Mouse (Mus musculus): ENCODE measurements at regions not wholly inside any gene's neighbourhood (a gene's known extent, or its start where the extent isn't known, plus 50 kb on each side); places are given as distances from the start of the nearest gene placed in this dataset.

DNA sequence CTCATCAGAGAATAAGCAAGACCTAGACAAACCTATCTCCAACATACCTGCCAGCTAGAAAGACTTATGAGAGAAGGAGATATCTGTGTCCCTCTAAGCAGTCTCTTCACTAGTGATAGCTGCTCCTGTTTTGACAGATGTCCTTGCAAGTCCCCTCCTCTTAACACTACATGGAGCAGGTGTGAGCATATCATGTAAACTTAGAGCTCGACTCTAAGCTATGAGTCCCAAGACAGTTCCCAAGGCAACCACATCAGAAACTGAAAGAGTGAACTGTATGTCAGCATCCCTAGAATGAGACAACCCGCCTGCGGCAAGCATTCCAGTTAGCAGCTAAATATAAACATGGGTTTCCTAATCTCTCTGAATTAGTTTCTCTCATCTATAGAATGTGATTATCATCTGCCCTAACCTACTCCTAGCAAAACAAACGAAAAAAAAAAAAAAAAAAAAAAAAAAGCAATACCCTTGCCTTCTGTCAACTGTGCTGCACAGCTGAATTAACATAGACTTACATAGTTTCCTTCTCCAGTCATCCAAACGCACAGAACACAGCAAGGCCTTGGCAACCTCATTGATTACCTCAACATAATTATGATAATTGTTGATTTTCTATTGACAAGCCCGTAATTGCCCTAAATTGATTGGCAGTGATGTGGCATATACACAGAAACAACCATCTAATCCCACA, 383.4 kb downstream of the Samd5 start:
- DNase-seq: no peak

DNA sequence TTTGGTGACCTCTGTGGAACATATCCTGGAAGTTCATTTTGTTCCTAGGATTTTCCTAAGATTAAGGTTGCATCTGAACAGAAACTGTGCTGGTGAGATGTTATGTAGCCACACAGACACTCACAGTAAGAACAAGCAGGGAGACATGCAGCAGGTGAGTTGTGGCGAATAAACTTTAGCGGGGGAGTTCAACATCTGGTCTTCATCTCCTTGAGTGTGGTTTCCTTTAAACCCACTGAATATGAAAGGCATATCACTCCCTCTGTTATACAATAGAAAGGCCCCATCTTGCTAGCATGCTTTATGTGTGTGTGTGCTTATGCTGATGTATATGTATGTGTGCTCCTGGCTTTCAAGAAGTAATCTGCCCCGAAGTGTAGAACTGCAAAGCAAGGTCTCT, 387.1 kb upstream of the Sash1 start:
- no peak for DNase-seq

DNA sequence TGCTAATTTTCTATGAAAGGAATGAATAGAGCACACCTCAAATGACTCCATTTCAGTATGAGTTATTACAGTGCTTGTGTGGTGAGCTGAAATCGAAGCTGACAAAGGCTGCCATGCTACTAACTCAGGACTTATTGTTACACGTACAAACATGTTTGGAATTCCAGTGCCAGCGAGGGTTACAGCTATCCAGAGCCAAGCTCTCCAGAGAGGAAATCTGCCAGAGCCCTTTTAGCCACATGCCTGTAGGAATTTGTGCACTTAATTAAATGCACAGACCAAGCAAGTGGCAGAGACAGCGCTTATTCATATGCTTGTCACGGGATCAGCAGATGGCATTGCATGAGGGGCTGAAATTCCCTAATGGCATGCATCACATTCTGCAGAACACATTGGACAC, 386.4 kb upstream of the Sash1 start:
- no peak for DNase-seq

DNA sequence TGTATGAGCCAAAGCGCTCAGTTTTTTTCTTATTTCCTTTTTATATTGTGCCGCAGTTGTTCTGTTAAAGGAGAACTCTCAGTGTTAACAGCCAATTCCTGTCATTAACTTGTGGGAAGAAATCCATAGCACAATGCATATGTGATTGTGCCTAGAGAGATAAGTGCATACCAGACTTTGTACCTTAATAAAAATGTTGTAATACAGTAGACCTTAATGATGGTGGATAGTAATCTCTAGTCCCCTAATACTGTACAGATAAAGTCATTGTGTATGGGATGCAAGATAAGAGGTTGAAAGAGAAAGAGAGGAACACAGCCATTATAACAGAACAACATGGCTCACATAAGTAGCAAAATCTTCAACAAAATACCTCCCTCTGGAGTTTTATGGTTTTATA, 379.7 kb upstream of the Sash1 start:
- no peak for DNase-seq

DNA sequence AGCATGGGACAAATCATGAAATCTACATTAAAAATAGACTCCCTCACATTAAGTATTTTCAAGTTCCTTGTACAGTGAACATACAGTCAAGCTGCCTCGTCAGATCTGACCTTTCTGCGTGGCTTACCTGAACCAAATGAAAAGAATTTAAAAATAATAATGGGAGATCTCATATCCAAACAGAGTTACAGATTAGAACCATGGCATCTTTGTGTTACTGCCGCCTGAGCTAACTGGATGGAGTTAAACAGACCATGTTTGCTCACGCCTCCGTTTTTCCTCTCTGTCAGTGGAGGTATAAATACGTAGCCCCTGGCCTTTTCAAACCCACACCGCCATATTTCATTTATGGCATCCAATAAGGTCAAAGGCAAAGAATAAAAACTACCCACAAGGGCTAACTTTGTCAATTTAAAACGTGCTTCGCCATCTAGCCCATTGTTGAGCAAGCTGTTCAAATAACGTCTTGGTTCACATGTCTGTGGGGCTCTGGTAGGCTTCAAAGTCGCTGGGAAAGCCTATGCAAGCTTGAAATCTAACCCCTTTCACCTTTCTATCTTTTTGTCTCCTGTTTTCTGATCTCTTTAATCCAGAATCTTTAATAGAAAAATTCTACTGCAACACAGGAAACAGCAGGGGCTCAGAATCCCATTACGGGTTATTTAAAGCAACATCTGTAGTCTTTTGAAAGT, 378.6 kb upstream of the Sash1 start:
- DNase-seq: no peak

DNA sequence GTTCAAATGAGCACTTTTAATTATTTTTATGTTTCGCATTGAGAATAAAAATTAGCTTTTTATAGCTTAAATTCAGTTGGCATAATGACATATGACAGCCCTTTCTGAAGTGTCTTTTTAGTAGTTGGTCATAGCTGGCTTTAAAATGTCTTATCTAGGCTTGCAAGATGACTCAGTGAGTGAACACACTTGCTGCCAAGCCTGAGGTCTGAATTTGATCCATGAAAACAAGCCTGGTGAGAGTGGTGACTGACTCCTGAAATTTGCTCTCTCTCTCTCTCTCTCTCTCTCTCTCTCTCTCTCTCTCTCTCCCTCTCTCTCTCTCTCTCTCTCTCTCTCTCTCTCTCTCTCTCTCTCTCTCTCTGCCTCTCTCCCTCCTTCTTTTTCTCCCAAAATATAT, 372.8 kb upstream of the Sash1 start:
- DNase-seq: no peak

DNA sequence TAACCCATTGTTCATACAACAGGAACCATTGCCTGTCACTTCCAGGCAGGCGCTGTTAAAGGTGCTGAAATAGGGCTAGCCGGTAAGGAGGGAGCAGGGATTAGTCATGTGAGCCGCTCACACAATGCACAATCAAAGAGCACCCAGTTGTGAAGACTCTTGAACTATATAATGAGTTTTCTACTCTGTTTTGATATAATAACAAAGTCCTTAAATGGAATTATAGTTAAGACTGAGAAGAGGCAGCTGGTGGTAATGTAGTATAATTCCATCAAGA, 367.0 kb upstream of the Sash1 start:
- DNase-seq: no peak

DNA sequence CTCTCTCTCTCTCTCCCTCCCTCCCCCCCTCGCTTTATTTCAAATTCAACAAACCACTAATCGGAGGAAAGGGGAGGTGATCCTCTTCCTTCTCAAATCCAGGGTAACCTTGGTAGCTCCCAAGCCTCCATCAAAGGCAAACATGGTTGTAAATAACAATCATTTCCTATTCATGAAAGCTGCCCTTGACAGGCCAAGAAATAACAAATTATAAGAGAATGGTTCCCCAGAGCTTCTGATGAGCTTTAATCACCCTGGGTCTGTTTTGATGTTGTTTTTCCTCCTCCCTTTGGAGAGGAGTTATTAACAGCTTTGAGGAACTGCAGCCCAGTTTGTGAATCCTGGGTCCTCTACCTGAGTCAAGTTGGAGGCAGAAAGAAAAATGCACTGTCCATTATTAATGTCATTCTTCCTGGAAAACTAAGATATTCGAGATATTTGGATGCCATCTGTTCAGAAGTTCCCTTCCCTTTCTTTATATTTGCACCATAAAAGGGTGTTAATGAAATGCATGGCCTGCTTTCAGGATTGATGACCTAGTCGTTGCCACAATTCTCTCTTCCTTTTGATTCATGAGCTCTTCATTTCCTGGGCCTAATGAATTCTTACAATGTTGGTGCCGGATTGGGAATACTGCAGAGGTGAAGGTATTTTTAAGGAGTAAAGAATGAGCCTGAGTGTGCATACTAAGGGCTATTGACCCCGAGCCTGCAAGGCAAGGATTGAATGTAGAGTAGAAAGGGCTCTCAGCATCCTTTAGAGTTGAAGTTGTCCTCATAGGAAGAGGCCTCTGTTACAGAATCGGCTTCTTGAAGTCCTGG, 366.5 kb upstream of the Sash1 start:
- no peak for DNase-seq

DNA sequence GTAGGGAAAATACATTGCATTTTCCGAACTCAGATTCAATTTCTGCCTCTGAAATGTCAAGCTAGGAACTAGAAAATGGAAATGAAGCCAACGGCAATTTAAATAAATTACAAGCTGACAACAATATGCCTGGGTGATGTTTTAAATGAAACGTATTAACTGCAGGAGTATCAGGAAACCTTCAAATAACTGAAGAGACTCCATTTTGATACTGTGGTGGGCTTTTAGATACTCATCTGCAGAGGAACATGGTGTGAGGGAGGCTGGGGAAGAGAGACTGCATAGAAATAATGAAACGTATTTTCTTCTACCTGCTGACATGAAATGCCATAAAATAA, 357.4 kb upstream of the Sash1 start:
- DNase-seq: no peak

DNA sequence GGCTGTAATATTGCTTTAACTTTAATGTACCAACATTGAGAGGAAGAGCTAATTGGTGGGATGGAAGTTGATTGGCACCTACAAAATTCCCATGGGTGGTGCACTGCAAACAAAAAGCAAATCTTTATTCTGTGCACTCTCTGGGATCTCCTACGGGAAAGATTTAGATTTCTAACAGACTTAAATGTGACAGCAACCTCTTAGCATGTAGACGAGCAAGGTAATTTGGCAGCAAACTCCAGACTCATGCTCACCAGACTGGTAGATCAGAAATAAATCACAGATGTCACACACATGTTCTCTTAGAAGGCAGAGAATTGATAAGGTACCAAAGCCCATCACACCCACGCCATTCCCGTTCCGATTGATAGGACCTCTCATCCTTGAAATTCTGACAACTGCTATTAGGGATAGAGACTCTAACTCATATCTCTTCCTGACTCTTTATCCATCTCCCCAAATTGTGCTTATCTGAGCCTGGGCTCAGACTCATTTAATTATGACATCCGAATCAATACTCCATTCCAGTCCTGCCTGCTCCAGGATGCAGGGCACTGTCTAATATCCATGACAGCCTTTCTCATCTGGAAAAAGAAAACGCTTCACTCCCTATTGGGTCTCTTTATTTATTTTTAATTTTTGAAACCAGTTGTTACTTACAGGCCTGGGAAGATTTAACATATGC, 356.9 kb upstream of the Sash1 start:
- no peak for DNase-seq

DNA sequence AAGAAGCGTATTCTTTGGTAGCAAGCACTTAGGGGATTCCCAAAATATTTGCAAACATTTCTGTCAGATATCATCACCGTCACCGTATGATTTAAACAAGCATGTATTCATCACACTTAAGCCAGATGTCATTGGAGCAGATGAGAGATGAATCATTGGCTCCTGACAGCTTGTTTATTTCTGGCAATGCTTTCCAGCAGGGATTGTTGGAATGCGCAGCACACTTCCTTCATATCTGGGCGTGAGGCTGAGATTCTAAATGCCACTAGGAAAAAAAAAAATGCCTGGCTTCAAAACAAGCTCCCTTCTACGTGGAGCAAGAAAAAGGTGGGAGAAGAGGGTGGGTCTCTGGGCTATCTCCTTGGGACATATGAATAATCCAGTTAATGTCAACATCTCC, 354.1 kb upstream of the Sash1 start:
- no peak for DNase-seq

DNA sequence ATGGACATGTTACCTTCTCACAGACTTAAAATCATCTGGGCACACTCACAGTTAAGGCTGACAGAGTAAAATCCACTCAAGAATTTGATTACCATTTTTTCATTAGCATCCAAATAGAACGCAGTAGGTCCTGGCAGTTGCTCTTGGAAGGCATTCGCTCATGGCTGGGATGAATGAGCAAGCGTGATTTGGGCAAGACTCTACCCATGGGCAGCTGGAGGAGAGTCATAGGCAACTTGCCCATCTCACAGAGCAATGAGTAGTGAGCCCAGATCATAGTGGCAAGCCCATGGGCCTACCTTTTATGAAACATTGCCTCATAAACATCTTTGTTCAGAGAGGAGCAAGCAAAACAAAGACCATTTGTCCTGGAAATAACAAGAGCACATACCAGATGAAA, 345.9 kb upstream of the Sash1 start:
- no peak for DNase-seq

DNA sequence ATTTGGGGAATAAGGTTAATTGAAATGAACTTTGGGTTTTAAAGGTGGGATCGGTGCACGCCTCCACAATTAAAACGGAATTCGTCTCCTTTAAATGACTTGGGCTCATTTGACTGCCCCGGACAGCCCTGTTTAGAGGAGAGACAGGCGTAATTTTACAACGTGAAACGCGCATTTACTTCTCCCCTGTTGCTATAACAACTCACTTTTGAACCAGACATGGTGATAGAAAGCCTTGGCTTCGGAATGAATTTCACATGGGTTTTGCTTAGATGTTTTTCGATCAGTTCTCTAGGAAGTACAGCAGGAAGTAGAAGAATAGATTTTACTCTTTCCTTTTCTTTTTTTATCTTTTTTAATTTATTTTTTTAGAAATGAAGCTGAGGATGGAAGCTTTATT, 343.2 kb upstream of the Sash1 start:
- DNase-seq: no peak

DNA sequence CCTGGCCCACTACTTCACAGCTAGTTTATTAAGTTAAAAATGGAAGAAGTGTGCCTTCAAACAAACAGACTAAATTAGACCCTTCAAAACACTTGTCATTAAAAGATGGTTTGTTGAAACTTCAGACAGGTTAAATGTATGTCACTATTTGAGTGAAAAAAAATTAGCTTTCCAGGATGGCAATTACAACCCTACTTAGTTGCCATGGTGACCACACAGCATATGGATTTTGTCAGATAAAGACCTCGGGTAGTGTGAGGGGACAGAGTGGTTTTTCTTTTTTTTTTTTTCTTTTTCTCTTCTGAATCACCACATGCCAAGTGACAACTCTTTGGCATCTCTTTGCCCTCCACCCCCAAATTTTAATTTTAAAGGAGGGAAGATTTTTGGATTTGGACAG, 341.5 kb upstream of the Sash1 start:
- DNase-seq: no peak

DNA sequence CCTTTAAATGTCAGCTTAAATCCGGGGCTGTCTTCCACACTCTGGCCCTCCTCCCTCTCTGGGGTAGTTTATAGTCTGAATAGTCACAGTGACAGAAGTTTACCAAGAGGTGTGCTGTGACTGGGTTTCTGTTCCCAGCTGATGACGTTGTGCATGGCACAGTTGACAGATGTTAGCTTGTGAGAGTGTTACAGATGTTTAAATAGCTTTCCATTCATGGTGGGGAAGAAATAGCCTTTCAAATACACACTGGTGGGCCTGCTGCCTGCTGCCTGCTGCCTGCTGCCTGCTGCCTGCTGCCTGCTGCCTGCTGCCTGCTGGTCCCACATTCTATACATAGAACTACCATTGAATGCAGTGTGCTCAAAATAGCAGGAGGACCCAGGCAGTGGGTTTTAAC, 324.8 kb upstream of the Sash1 start:
- no peak for DNase-seq

DNA sequence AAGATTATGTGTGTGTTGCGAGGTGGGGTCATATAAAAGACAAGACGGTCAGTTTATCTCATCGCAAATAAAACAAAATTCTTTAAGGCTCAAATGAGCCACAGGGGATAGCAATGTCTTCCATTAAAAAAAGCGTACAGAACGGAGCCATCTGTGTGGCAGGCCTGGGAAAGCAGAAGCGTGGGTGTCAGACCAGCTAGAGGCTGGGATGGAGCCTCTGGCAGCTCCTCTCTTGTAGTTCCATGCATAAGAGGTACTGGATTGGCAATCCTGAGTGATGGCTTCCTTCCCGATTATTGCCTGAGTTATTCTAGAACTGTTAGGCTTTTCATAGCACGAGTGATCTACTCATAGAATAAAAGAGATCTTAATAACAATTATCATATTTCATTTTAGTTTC, 318.2 kb upstream of the Sash1 start:
- DNase-seq: peak; percentile 22

DNA sequence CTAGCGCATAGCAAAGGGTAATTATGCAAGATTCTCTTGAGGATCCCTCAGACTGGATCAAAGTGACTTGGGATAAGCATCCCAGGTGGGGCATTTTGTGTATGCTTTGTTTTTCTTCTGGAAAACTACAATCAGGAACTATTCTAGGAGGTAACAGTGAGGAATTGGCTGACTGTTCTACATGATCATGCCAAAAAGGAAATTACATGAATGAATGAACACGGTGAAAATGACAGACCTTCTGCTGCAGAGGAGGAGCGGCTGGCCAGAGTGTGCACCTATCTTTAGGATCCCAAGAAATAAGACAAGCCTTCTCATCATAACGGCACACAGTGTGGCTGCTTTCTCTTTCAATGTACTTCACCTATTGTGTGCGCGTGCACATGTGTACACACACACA, 317.5 kb upstream of the Sash1 start:
- DNase-seq: peak; percentile 9

DNA sequence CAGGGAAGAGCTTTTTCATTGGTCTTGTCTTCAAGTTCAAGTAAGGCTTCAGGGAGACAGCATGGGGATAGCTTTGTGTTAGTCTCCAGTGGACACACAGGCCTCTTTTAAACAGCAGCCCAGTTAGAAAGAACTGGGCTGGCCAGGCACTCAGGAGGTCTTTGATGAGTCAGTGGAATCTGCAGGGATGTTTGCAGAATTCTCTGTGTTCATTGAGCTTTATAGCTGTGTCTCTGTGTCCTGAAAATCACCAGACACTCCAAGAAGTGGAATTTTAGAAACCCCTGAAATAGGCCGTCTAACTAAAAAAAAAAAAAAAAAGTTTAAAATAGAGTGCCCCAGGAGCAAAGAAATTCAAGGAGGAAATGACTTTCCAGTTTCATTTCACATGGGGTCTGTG, 317.1 kb upstream of the Sash1 start:
- DNase-seq: no peak

DNA sequence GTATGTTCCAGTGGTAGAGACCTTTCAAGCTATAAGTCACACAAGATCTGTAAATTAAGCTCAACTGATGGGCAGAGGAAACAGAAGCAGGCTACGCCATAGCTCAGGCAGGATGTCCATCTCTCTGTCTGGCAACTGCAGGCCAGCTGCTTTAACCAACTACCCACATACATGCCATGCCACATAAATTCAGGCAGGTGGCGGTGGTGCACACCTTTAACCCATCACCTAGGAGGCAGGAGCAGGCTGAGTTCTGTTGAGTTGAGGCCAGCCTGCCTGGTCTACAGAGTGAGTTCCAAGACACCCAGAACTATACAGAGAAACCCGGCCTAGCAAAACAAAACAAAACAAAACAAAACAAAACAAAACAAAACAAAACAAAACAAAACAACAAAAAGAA, 289.1 kb upstream of the Sash1 start:
- no peak for DNase-seq

DNA sequence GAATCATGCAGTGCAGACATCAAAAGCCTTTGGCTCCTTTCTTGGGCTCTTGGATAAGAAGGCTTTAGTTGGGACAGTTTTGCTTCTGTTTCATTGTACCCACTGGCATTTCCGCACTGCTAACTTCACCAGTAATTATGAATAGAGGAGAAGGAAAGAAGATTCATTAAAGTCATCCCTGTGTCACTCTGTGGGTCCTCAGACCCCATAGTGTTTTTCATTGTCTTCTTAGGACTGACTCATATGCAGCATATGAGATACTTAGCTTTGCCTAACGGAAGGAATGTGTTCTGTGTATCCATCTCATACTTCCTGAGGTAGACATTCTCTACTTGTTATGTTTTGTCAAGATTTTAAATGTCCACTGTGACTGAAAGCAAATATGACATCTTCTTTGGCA, 287.6 kb upstream of the Sash1 start:
- no peak for DNase-seq

DNA sequence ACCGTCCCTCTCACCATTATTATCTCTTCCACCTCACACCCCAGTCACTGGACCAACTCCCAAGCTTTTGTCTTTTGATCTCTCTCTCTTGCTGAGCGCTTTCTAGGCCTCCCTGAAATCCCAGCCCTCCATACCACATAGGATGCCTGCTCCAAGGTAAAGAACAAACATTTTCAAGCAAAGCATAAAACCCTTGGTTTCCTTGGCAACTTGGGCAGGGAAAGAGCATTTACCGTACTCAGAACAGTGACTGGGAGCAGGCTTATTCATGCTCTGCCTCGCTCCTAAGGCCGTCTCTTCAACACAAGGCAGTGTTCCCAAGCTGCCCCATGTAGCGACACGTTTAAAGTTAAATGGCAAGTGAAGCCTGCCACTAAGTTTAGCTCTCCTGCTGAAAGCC, 282.9 kb upstream of the Sash1 start:
- no peak for DNase-seq

DNA sequence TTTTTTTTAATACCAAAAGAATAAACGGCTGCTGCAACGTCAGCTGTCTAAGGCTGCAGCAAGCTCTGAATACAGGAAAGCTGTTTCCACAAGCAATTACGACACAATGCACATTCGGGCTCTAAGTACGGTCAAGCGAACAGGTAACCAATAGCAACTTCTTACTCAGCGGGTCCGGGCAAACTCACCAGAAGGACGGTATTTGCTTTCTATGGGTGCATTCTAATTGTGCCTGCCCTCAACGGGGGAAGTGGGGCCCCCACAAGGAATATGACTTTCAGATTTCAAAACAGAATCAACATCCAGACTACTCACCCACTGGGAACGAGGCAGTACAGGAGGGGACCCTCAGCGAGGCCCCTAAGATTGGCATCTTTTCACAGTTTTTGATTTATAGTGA, 280.1 kb upstream of the Sash1 start:
- no peak for DNase-seq

DNA sequence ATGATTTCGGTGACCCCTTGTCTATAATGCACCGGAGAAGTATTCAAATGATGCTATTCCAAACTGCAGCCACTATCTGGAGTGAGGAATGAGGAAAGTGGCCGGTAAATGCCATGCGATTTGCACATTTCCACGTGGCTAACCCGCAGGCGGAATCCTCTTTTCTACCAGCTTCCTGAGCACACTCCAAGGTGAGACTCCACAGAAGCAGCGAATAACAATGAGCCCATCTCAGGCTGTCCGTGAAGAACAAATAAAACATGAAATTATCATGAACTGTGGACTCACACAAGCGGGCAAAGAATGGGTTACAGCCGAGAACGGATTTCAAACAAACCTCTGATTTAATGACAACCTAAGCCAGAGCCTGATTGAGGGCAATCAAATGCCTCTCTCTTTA, 279.7 kb upstream of the Sash1 start:
- no peak for DNase-seq

DNA sequence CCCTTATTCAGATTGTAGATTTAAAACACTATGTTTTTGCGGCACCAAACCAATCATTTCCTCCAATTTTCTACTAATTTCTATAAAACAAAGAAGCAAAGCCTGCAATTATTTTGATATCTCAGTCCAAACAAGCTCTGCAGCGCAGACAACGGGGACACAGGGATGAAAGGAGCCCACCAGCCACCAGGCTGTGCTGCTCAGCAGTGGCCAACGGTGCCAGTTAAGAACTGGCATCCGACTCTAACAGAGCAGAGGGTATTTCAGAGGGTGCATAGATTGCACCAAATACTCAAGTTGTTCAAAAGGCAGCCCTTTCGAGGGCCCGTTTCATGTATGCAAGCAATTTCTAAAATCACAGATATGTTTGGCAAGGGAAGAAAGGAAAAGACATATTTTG, 278.5 kb upstream of the Sash1 start:
- no peak for DNase-seq

Data from cerebellum, adult 11 months (tissue).